Comparison of ENCODE assay signal across 8 mouse cellular contexts in genomic region chr2:181593042-181593421, GRCm38 (mm10). TPM values are rescaled to one million over a fixed set of nuclear protein-coding genes. Genes with fewer than 3 reads are reported as not detected.
DNase-seq lines count a peak whose midpoint lies in the region; ATAC-seq and TF ChIP-seq lines count a peak whose summit lies in the region.

No protein-coding gene starts in this region.

- no peak for TF ChIP-seq EP300 in heart, postnatal 0 days (IDR thresholded peaks at IDR 0.05; ENCODE audit: low read depth)

- no peak for DNase-seq in heart, adult 18-20 months
- DNase-seq in Muller cell, postnatal 12 days (ENCODE audit: inconsistent ontology term) = peak; percentile 65
- no peak for DNase-seq in heart, postnatal 0 days (ENCODE audit: low spot score)
- no peak for DNase-seq in MN1 (ENCODE audit: low spot score)
- no peak for DNase-seq in adrenal gland, postnatal 25 days

- H3K27ac ChIP-seq in heart, embryonic 14.5 days (replicated peaks in 1 of 2; ENCODE audit: control insufficient read depth in 1 of 2, insufficient read depth in 1 of 2, low read depth in 2 of 2, low read length in 2 of 2) = peak overlapping the region; percentile 28 to 71
- H3K27ac ChIP-seq in heart, postnatal 0 days (ENCODE audit: low read depth) = peak overlapping the region; percentile 80
- peak overlapping the region; percentile 82 for H3K27ac ChIP-seq in liver, embryonic 16.5 days (ENCODE audit: low read length)
- H3K27ac ChIP-seq in stomach, embryonic 14.5 days (ENCODE audit: low read length) = peak overlapping the region; percentile 83

- H3K4me2 ChIP-seq in heart, embryonic 14.5 days (ENCODE audit: low read length) = peak overlapping the region; percentile 69
- H3K4me2 ChIP-seq in heart, postnatal 0 days (ENCODE audit: low read depth, low read length) = peak overlapping the region; percentile 87
- H3K4me2 ChIP-seq in liver, embryonic 16.5 days (ENCODE audit: low read depth, low read length) = peak overlapping the region; percentile 93
- H3K4me2 ChIP-seq in stomach, embryonic 14.5 days (replicated peaks; ENCODE audit: low read depth, low read length) = peak overlapping the region; percentile 78

- 1% methylated on average over 6 of the region's 6 CpGs for WGBS in heart, embryonic 14.5 days
- WGBS in heart, postnatal 0 days = 3% methylated on average over 6 of the region's 6 CpGs
- WGBS in liver, embryonic 16.5 days (ENCODE audit: insufficient replicate concordance) = 2% methylated on average over 6 of the region's 6 CpGs
- 3% methylated on average over 6 of the region's 6 CpGs for WGBS in stomach, embryonic 14.5 days

- no peaks in the 10 kb centered on the region for H3K27me3 ChIP-seq in heart, embryonic 14.5 days (ENCODE audit: control insufficient read depth, insufficient read depth, low read length)
- H3K27me3 ChIP-seq in heart, postnatal 0 days (ENCODE audit: control insufficient read depth, insufficient read depth, low read length) = no peaks in the 10 kb centered on the region
- H3K27me3 ChIP-seq in liver, embryonic 16.5 days (ENCODE audit: control insufficient read depth, insufficient read depth, low read depth, low read length) = peaks cover 2% of the 10 kb centered on the region
- H3K27me3 ChIP-seq in stomach, embryonic 14.5 days (ENCODE audit: control insufficient read depth, insufficient read depth, low read length) = no peaks in the 10 kb centered on the region

- H3K4me1 ChIP-seq in heart, embryonic 14.5 days (ENCODE audit: control insufficient read depth in 2 of 2, insufficient read depth in 2 of 2, low read length in 2 of 2) = peaks cover 4 to 13% of the 10 kb centered on the region in 2 experiments; a peak in 3 of 4 replicates
- peaks cover 17% of the 10 kb centered on the region for H3K4me1 ChIP-seq in heart, postnatal 0 days (ENCODE audit: control insufficient read depth, insufficient read depth)
- H3K4me1 ChIP-seq in liver, embryonic 16.5 days (ENCODE audit: control insufficient read depth, low read depth, low read length) = peaks cover 31% of the 10 kb centered on the region
- peaks cover 9% of the 10 kb centered on the region; the same call in 1 of the 2 replicates for H3K4me1 ChIP-seq in stomach, embryonic 14.5 days (ENCODE audit: control insufficient read depth, insufficient read depth, low read length)

- H3K9ac ChIP-seq in heart, embryonic 14.5 days (ENCODE audit: low read length) = peak overlapping the region; percentile 89
- H3K9ac ChIP-seq in heart, postnatal 0 days (replicated peaks; ENCODE audit: low read depth, low read length) = peak overlapping the region; percentile 89
- H3K9ac ChIP-seq in liver, embryonic 16.5 days (ENCODE audit: low read depth, low read length) = peak overlapping the region; percentile 83
- H3K9ac ChIP-seq in stomach, embryonic 14.5 days (replicated peaks; ENCODE audit: low read depth, low read length) = peak overlapping the region; percentile 97

- H3K9me3 ChIP-seq in heart, embryonic 14.5 days (ENCODE audit: control insufficient read depth, low read length) = no peaks in the 10 kb centered on the region
- H3K9me3 ChIP-seq in heart, postnatal 0 days (replicated peaks; ENCODE audit: control insufficient read depth, low read length) = no peaks in the 10 kb centered on the region
- no peaks in the 10 kb centered on the region for H3K9me3 ChIP-seq in liver, embryonic 16.5 days (replicated peaks; ENCODE audit: control insufficient read depth, low read length)
- H3K9me3 ChIP-seq in stomach, embryonic 14.5 days (ENCODE audit: control insufficient read depth, low read depth, low read length) = no peaks in the 10 kb centered on the region

- ATAC-seq in heart, embryonic 14.5 days (ENCODE audit: insufficient number of reproducible peaks, insufficient read depth, low FRiP score, low read depth) = peak; percentile 9; the same call in 1 of the 2 replicates
- ATAC-seq in heart, postnatal 0 days (ENCODE audit: insufficient read depth, low read depth) = peak; percentile 22
- ATAC-seq in liver, embryonic 16.5 days (ENCODE audit: low read depth) = peak; percentile 14; the same call in 1 of the 2 replicates
- ATAC-seq in stomach, embryonic 14.5 days (ENCODE audit: insufficient number of reproducible peaks, insufficient read depth, low FRiP score, low read depth) = peak; percentile 23; the same call in 1 of the 2 replicates

- peak overlapping the region; percentile 67 to 86 for H3K4me3 ChIP-seq in heart, embryonic 14.5 days (ENCODE audit: control insufficient read depth in 1 of 2, insufficient read depth in 1 of 2, low read depth in 1 of 2, low read length in 2 of 2)
- peak overlapping the region; percentile 81 for H3K4me3 ChIP-seq in heart, postnatal 0 days (ENCODE audit: low read depth, low read length)
- peak overlapping the region; percentile 85 for H3K4me3 ChIP-seq in liver, embryonic 16.5 days (ENCODE audit: low read depth, low read length)
- H3K4me3 ChIP-seq in stomach, embryonic 14.5 days (ENCODE audit: low read depth, low read length) = peak overlapping the region; percentile 94

- H3K36me3 ChIP-seq in heart, embryonic 14.5 days (ENCODE audit: control insufficient read depth, insufficient read depth, low read length) = peaks cover 26% of the 10 kb centered on the region
- H3K36me3 ChIP-seq in heart, postnatal 0 days (replicated peaks; ENCODE audit: control insufficient read depth, insufficient read depth, low read length) = peaks cover 21% of the 10 kb centered on the region
- peaks cover 8% of the 10 kb centered on the region for H3K36me3 ChIP-seq in liver, embryonic 16.5 days (ENCODE audit: control insufficient read depth, insufficient read depth)
- H3K36me3 ChIP-seq in stomach, embryonic 14.5 days (ENCODE audit: control insufficient read depth, insufficient read depth, low read length) = peaks cover 26% of the 10 kb centered on the region

- TF ChIP-seq CTCF in heart, postnatal 0 days (IDR thresholded peaks at IDR 0.05; ENCODE audit: low read depth) = no peak

RNA-seq across cellular contexts. Expression of gene Zfp512b, which starts 0.4 kb away (rescaled TPM):
- 29.3 and 32.0 TPM in 2 replicates for polyA plus RNA-seq in heart, embryonic 14.5 days (2014; fragmentation: Nextera tagmentation; extraction: Ambion mirVana)
- 10 to 100 TPM in 1 of 2 experiments, 1 to 10 TPM in 1; 9.7 to 10.8 TPM for total RNA-seq in heart, adult 18-20 months (2021)
- 14.5 and 17.6 TPM in 2 replicates for total RNA-seq in heart, postnatal 0 days (2014; rRNA removed; ENCODE audit: low replicate concordance)
- 13.3 and 16.2 TPM in 2 replicates for polyA plus RNA-seq in heart, postnatal 0 days (2015; fragmentation: Nextera tagmentation; extraction: Ambion mirVana)
- polyA plus RNA-seq in liver, embryonic 16.5 days (2015; fragmentation: Nextera tagmentation; extraction: Ambion mirVana) = 6.2 and 7.6 TPM in 2 replicates
- 50.6 and 51.6 TPM in 2 replicates for polyA plus RNA-seq in stomach, embryonic 14.5 days (2014; fragmentation: Nextera tagmentation; extraction: Ambion mirVana)
- total RNA-seq in adrenal gland, postnatal 25 days (2021) = 56.6 and 81.6 TPM in 2 replicates

RNA-seq across cellular contexts. Expression of gene Prpf6, which starts 1.4 kb away (rescaled TPM):
- polyA plus RNA-seq in heart, embryonic 14.5 days (2014; fragmentation: Nextera tagmentation; extraction: Ambion mirVana) = 41.1 and 43.0 TPM in 2 replicates
- total RNA-seq in heart, adult 18-20 months (2021) = 10 to 100 TPM; 35.9 to 37.7 TPM
- 18.5 and 23.4 TPM in 2 replicates for total RNA-seq in heart, postnatal 0 days (2014; rRNA removed; ENCODE audit: low replicate concordance)
- polyA plus RNA-seq in heart, postnatal 0 days (2015; fragmentation: Nextera tagmentation; extraction: Ambion mirVana) = 30.7 and 31.8 TPM in 2 replicates
- polyA plus RNA-seq in liver, embryonic 16.5 days (2015; fragmentation: Nextera tagmentation; extraction: Ambion mirVana) = 24.2 and 25.0 TPM in 2 replicates
- polyA plus RNA-seq in stomach, embryonic 14.5 days (2014; fragmentation: Nextera tagmentation; extraction: Ambion mirVana) = 57.9 and 60.2 TPM in 2 replicates
- total RNA-seq in adrenal gland, postnatal 25 days (2021) = 57.7 and 73.7 TPM in 2 replicates

RNA-seq across cellular contexts. Expression of gene Samd10, which starts 6.0 kb away (rescaled TPM):
- 13.3 and 14.0 TPM in 2 replicates for polyA plus RNA-seq in heart, embryonic 14.5 days (2014; fragmentation: Nextera tagmentation; extraction: Ambion mirVana)
- 1 to 10 TPM; 1.6 to 2.3 TPM for total RNA-seq in heart, adult 18-20 months (2021)
- total RNA-seq in heart, postnatal 0 days (2014; rRNA removed; ENCODE audit: low replicate concordance) = 3.6 and 8.0 TPM in 2 replicates
- 6.9 and 7.7 TPM in 2 replicates for polyA plus RNA-seq in heart, postnatal 0 days (2015; fragmentation: Nextera tagmentation; extraction: Ambion mirVana)
- polyA plus RNA-seq in liver, embryonic 16.5 days (2015; fragmentation: Nextera tagmentation; extraction: Ambion mirVana) = 1.7 and 2.3 TPM in 2 replicates
- polyA plus RNA-seq in stomach, embryonic 14.5 days (2014; fragmentation: Nextera tagmentation; extraction: Ambion mirVana) = 33.1 and 35.0 TPM in 2 replicates
- 19.3 and 26.4 TPM in 2 replicates for total RNA-seq in adrenal gland, postnatal 25 days (2021)

RNA-seq across cellular contexts. Expression of gene Uckl1, which starts 8.3 kb away (rescaled TPM):
- polyA plus RNA-seq in heart, embryonic 14.5 days (2014; fragmentation: Nextera tagmentation; extraction: Ambion mirVana) = 72.1 and 72.2 TPM in 2 replicates
- total RNA-seq in heart, adult 18-20 months (2021) = 10 to 100 TPM; 32.5 to 34.1 TPM
- 80.0 and 156 TPM in 2 replicates for total RNA-seq in heart, postnatal 0 days (2014; rRNA removed; ENCODE audit: low replicate concordance)
- 59.3 and 61.5 TPM in 2 replicates for polyA plus RNA-seq in heart, postnatal 0 days (2015; fragmentation: Nextera tagmentation; extraction: Ambion mirVana)
- 21.0 and 23.6 TPM in 2 replicates for polyA plus RNA-seq in liver, embryonic 16.5 days (2015; fragmentation: Nextera tagmentation; extraction: Ambion mirVana)
- 56.3 and 56.8 TPM in 2 replicates for polyA plus RNA-seq in stomach, embryonic 14.5 days (2014; fragmentation: Nextera tagmentation; extraction: Ambion mirVana)
- 94.2 and 128 TPM in 2 replicates for total RNA-seq in adrenal gland, postnatal 25 days (2021)
